Mouse (Mus musculus) gastrocnemius, postnatal 36 days (tissue): ENCODE data around the gene Lgr6. TPM values are rescaled to one million over a fixed set of nuclear protein-coding genes. Genes with fewer than 3 reads are reported as not detected.

Source experiments
- DNase-seq, 2 experiments: peaks; one replicate each; pipeline ENCODE4 v3.0.0; 2022
- intact Hi-C: fragments of 180-260 bp; cut with DNase I; formaldehyde crosslinking; loops from one replicate; pipeline ENCODE4 v1.15.1; 2025
- total RNA-seq, 2 experiments: library from RNA; stranded (reverse); gene quantifications; 2 replicates each; pipeline ENCODE4 v1.2.3; 2021

Gene Lgr6
- total RNA-seq, 2 experiments from 2014 or later, result 0.39 to 0.51 TPM

DNA sequence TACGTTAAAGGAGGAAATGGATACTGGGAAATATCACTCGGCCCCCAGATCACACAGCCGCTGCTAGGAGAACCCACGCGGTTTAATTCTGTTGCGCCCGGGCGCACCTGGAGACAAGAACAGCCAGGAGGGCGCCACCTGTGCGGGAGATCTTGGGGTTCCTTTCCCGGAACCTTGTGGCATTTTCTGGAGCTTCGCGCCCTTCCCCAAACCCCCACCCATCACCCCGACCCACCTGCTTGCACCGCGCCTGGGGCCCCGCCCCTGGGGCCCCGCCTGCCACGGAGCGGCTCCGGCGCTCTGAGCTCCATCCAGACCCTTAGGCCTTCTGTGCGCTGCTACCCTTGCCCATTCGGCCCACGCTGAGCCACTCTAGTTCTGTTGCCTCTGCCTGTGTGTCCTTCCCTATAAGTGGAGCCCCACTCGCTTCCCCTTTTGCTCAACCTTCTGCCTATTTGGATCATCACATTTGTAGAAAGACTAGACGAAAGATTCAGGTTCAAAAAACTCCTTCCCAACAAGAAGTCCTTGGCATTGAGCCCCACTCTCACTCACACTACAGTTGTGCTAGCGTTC, 19.7 kb downstream of the Lgr6 start:
- DNase-seq, result no peak
- intact Hi-C loops, result no loop called here

DNA sequence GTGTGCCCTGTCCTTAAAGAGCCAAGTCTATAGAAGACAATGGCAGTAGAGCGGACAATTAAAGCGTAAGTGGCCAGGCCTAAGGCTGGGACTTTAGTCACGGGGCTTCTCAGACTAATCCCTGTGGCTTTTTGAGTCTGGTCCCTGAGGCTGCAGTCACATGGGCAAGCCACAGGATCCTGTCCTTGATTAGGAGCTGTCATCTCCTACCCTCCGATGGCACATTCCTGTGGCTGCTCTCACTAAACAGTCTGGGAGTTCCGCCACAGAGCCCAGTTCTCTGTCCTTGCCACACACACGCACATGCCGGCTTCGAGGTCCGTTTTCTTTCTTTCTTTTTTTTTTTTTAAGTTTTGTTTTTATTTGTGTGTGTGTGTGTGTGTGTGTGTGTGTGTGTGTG, 21.6 kb downstream of the Lgr6 start:
- intact Hi-C loops, result no loop called here
- no peak for DNase-seq

DNA sequence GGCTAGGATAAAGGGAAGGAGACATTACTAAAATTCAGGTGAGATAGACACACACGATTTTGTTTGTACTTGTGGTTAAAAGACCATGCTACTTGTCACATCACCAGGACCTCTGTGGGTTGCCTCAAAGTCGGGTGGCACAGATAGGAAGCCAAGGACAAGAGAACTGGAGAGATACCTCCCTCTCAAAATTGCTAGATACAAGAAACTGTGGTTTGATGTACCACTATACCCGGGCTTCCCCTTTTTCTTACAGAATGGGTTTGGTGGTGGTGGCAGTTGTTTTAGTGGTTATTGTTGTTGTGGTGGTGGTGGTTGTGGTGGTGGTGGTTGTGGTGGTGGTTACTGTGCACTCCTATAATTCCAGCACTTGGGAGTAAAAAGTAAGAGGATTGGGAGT, 22.8 kb downstream of the Lgr6 start:
- no peak for DNase-seq
- intact Hi-C loops, result no loop called here

DNA sequence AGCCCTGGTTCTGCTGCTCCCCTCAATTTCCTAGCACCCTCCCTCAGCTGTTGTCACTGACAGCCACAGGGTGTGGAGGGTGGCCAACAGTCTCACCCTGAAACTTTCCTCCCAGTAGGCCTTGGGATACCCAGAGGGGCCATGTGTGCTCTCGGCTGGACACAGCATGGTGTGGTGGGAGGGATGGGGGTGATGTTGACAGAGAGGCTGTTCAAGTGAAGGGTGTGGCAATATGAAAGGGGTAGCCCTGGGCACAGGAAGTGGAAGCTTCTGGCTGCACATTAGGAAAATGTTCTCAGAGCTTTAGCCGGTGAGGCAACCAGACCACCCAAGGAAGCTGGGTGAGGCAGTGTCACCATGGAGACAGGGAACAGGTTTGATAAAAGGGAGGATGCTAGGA, 26.1 kb downstream of the Lgr6 start:
- DNase-seq, result no peak
- intact Hi-C loops, result no loop called here

DNA sequence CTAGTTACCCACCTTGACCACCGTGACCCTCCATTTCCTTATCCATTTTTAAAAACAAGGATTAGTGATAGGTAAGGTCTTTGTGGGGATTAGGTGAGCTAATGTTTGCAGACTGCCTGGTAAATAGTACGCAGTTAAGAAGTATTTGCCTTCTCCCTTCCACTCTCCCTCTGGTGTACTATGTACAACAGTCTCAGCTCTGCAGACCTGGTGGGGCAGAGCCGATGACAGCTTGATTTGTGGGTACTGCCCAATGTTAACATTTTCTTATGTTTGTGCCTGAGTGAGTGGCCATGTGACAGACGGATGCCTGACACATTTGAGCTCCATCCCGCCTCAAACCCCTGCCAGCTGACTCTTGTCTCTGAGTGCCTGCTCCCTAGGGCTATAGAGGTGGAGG, 28.6 kb downstream of the Lgr6 start:
- DNase-seq, result no peak
- intact Hi-C loops, result no loop called here

DNA sequence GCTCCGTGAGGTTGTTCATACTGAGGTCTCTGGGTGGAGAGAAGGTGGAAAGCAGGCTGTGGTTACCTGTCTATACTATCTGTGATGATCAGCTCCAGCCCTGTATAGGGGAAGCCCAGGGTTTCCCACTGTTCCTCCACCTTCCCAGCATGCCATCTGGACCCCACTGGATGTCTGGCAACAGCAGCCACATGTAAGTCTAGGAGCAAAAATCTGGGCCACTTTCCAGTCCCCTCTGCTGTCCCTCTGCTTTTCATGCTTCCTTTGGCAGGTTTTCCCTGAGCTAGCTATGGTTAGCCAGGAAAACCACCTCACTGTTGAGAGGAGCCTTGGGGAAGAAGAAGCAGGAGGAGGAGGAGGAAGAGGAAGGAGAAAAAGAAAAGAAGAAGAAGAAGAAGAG, 29.8 kb downstream of the Lgr6 start:
- intact Hi-C loops, result no loop called here
- no peak for DNase-seq

DNA sequence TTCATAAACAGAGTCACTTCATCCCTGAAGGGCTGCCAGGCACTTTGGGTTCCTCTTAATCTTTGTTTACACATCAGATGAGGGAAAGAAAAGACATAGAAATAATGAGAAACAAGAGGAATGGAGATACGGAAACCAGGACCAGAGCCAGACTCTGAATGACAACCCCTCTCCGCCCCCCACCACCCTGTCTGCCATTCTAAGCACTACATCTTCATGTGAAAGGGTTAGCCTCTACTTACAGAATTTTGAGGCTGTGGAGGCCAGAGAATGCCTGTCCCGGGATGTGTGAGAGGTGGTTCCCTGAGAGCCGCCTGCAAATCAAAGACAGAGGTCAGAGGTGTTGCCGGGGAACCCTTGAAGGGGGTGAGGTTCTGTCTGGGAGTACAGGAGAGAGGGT, 32.4 kb downstream of the Lgr6 start:
- no peak for DNase-seq
- intact Hi-C loops, result no loop called here

DNA sequence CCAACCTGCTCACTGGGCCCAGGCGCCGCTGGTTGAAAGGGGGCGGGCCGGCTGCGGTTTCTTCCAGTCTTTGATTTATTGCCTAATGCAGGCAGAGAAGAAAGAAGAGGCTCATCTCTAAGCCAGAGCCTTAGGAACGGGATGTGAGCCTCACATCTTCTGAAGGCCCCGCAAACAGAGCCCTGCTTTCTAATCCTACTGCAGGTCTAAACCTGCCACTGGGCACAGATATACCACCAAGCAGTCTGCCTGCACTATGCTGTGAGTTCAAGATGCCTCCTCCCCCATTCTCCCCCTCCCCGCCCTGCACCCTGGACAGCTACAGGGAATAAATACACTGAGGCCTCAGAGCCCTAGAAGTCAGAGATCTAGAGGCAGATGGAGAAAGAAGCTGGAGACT, 35.2 kb downstream of the Lgr6 start:
- intact Hi-C loops, result no loop called here
- no peak for DNase-seq

DNA sequence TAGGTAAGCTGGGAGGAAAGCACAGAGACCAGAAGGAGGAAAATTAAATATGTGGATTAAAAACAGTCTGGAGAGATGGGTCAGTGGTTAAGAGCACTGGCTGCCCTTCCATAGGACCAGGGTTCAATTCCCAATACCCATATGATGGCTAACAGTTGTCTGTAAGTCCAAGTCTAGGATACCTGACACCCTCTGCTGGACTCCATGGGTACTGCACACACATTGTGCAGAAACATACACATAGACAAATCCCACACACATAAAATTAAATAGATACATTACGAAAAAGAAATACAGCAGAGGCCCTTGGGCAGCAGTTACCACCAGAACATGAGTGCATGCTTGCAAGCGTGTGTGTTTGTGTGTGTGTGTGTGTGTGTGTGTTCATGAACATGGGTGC, 40.6 kb downstream of the Lgr6 start:
- no peak for DNase-seq
- intact Hi-C loops, result no loop called here

DNA sequence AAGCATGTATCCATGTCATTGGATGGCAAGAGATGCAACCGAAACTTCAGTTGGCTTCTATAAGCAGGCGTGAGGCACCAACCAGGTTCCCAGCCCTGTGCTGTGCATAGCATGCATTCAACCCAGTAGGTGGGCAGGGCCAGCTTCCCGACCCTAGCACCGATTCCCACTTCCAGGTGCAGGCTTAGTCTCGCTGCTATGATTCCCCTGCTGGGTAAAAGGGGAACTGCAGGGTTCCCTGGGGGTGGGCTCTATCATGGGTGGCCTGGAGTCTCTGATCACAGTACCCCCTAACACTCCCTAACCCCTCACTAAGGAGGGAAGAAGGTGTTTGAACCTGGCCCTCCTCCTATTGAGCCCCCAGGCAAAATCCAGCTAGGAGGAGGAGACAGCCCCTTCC, 42.1 kb downstream of the Lgr6 start:
- DNase-seq, result no peak
- intact Hi-C loops, result loop anchor here (2.0 kb wide), 1 partner anchor 58 kb away; no protein-coding TSS in a partner anchor

DNA sequence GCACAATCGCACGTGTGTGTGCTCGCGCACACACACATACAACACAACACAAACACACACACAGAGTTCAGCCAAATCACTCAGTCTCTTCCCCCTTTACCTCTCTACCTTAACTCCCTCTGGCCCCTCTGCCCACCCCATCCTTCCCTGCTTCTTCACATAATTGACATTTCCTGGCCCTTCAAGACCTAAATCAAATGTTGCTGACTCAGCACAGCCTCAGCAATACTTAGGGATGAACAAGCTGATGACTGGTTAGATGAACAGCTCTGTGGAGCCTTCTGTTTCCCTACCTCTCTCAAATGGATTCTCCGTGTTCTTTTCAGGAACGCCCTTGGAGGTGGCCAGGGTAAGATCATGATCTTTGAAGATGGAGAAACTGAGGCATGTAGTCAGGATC, 43.8 kb downstream of the Lgr6 start:
- intact Hi-C loops, result no loop called here
- DNase-seq, result no peak

DNA sequence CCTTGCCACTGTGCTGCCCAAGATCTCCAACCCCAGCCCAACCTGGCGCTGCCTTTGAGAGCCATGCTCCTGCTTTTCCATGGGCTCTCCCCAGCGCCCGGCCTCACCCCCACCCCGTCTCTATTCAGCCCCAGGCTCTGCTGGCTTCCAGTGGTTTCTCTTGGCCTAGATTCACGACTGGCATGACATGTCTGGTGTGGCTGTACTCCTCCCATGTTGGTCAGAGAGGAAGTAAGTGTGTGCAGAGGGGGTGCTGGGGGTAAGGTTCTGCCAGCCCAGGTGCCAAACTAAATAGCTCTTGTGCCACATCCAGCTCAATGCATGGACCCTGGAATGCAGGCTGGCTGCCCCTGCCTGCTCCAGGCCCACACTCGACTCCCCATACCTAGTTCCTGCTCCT, 44.9 kb downstream of the Lgr6 start:
- DNase-seq, result no peak
- intact Hi-C loops, result no loop called here

DNA sequence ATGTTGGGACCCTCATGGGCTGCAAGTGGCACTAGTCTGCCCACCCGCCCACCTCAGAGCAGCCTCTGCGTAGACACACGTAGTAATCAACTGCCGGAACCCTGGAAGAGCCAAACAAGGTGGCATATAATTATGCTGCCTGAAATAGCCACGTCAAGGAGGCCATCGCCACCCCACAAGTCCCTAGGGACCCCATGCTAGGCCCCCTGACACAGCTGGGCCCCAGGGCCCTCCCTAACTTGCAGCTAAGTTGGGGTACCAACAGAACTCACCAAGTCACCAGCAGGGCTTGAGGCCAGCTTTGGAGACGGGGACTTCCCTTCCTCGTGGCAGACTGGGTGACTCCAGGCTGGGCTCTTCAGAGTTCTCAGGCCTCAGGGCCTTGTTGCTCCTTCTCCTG, 48.2 kb downstream of the Lgr6 start:
- no peak for DNase-seq
- intact Hi-C loops, result no loop called here

DNA sequence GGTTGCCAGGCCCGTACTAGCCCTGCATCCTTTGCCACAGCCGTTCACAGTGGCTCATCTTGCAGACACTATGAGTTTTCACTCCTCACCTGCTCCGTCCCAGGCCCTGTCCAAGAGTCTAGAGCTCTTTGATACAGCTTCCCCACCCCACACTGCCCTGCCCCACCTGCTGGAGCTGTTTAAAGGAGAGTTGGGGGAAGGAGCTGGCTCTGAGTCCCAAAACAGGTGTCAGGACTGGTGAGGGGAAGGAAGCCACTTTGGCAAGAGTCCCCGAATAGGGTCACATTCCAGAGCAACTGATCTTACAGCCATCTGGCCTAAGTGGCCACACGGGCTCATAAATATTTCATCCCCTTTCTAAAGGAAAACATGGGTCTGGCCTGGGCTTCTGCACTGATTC, 51.0 kb downstream of the Lgr6 start:
- intact Hi-C loops, result no loop called here
- DNase-seq, result no peak

DNA sequence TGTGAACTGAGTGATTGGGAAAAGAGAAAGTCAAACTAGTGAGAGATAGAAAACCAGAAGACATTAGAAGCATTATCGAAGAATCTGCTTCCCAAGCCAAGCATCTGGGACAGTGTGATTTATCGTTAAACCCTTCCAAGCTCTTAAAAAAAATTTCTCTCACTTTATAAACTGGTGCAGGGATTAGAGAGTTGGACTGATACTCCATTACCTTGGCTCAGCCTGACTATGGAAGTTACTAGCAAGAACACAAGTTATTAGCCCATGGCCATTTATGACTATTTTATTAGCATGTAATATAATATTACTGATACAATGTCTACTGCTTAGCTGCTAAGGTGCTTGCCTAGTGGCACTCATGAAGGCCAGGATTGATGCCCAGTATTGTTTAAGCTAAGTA, 60.6 kb downstream of the Lgr6 start:
- intact Hi-C loops, result no loop called here

DNA sequence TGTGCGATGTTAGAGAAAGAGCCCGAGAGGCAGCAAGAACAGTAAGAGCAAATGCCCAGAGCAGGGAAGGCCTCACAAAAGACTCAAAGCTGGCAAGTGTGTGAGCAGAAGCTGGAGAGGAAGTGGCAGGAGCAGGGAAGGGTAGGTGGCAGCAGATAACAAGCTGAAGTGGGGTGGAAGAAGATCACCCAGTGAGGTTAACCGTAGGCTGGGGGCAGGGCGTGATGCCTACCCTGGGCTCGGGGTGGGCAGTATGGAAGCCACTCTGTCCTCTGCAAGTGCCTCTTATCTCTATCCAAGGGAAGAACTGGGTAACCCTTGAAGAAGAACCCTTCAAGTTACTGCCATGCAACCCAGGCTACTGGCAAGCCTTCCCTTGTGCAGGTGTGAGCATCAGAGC, 68.8 kb downstream of the Lgr6 start:
- no peak for DNase-seq
- intact Hi-C loops, result no loop called here

More for the DNA sequence above, 60.6 kb downstream of the Lgr6 start:
- no peak for DNase-seq

DNA sequence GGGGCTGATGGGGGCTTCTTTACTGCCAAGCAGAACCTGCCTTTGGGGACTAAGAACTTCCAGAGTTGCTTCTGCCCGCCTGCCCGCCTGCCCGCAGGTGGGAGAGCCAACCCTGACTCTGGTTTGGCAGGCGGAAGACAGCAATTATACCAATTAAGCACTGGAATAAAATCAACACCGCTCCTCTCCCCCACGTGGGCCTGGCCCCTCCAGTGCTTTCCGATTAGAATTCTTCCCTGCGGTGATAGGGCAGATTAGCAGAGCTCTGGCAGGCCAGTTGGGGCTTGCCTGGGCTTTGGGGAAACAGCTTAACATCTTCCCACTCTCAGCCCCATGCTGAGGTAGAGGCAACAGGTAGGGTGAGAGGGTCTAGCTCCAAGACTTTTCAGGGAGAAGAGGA, 72.4 kb downstream of the Lgr6 start:
- intact Hi-C loops, result no loop called here
- no peak for DNase-seq

DNA sequence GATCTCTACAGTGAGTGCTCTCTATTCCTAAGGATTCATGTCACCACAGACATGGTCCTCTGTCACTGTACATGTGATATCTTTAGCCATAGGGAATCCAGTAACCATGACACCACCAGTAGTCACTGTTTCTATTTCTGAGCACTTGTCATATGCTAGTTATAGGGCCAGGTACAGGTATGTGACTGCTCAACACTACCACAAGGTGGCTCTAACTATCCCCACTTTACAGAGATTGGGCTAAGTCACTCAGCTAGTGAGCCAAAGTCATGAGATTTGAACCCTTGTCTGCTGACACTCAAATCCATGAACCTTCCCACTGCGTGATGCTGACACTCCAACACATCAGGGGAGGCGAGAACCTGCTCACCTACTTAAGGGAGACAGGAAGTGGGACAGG, 75.0 kb downstream of the Lgr6 start:
- intact Hi-C loops, result no loop called here
- no peak for DNase-seq

DNA sequence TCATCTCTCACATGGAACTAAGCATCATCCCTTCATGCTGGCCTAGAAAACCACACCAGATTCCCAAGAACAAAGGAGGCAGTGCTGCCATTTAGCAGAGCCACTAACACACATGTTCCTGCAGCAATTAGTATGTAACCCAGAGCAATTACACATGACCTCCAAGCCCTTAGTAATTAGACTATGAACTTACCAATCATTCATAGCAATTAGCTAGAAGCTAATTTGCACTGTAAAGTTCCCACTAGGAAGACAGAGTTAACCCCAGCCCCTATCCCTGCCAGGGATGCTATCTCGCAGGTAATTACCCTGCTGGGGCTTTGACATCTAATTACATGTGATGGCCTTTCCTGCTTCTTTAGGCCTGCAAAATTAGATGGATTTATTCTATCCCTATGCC, 78.8 kb downstream of the Lgr6 start:
- intact Hi-C loops, result no loop called here
- no peak for DNase-seq

DNA sequence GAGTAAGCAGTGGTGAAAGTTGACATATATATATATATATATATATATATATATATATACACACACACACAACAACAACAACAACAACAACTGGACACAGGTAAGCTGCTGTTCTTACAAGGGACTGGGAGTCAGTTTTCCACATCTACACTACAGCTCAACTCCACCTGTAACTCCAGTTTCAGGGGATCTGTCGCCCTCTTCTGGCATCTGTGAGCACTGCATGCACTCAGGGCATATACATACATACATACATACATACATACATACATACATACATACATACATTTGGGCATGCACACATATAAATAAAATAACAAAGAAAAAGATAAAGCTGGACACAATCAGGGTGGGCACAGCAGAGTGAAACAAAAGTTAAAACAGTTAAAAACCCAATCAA, 81.5 kb downstream of the Lgr6 start:
- intact Hi-C loops, result no loop called here
- no peak for DNase-seq

DNA sequence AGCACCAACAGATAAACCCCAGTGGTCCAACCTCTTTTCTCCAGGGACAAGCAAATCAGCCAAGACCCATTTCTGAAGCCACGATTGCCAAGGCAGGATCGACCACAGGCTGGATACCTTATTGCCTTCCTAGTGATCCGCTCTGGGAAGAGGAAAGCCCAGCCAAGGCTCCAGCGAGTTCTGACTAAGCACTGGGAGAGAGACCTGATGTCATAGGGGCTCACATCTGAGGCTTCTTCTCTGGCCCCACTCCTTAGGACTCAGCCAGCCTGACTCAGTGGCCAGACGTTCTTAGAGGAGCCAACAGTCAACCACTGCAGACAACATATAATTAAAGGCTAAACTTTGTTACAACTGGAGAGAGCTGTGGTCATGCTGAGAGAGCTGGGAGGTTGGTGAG, 83.1 kb downstream of the Lgr6 start:
- no peak for DNase-seq
- intact Hi-C loops, result no loop called here

DNA sequence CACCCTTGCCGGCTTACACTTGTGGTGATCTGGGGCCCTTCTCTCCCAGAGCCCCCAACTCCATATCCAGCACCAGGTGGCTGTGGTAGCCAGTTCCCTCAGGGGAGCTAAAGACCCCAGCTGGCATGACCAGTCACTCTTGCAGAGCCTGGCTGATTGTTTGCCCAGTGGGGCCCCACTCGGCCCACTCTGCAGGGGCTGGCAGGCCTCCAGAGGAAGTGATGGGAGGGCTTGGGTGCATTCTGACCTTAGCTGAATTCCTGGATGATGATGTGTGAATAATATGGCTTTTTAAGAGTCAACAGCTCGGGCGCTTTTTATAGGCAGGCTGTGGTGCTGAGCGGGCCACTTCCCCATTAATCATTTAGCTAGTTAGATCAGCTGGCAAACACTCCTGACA, 84.1 kb downstream of the Lgr6 start:
- DNase-seq, result no peak
- intact Hi-C loops, result no loop called here

DNA sequence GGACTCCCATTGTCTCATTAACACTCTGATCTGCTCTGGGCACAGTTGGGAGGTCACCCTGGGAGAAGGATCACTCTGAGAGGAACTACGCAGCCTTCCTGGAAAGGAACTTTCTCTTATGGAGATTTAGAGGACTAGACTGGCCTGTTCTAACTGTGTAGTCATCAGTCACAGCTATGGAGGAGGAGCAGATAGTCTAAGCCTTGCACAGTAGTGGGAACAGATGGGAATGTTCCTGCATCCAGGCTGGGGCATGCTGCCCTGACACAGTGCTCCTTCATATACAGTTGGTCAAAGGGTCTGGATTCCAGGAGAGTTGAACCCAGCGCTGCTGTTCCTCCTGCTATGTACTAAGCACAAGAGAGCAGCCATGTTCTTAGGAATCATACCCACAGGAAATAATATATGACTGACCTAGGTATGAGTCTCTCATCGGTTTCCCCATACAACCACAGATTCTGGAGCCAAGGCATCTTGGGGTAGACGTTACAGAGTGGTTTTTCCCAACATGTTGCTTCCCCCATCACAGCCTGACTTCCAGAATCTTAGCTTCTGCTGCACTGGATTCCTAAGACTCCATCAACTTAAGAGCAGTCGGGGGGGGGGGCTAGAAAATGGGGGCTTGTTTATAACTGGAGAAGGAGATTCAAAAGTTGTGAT, 84.7 kb downstream of the Lgr6 start:
- intact Hi-C loops, result no loop called here
- no peak for DNase-seq
